In genomic region chr9:113171767-113172405, GRCm38 (mm10) we compare ENCODE assay signal across 14 mouse cellular contexts.
DNase-seq lines count a peak whose midpoint lies in the region; ATAC-seq and TF ChIP-seq lines count a peak whose summit lies in the region.
"Had no signal": no experiment of that assay in that cellular context is flagged by ENCODE, and none has a peak within 500 bp of the region (broad histone marks: within the 10 kb centered on the region; RNA-seq: fewer than 3 reads in every experiment).

No protein-coding gene starts in this region.

- no peak overlapping the region for H3K9ac ChIP-seq in hindbrain, embryonic 16.5 days (ENCODE audit: low read depth, low read length)
- no peak overlapping the region for H3K9ac ChIP-seq in hindbrain, embryonic 11.5 days (ENCODE audit: low read depth, low read length)
- H3K9ac ChIP-seq: hindbrain, embryonic 15.5 days; liver, embryonic 15.5 days had no signal

- H3K9me3 ChIP-seq in hindbrain, embryonic 16.5 days (ENCODE audit: control insufficient read depth, low read length): no peaks in the 10 kb centered on the region
- no peaks in the 10 kb centered on the region for H3K9me3 ChIP-seq in hindbrain, embryonic 11.5 days (ENCODE audit: control insufficient read depth, low read length)
- H3K9me3 ChIP-seq: hindbrain, embryonic 15.5 days; limb, embryonic 10.5 days; liver, embryonic 15.5 days had no signal

- no peaks in the 10 kb centered on the region for H3K4me1 ChIP-seq in hindbrain, embryonic 16.5 days (ENCODE audit: control insufficient read depth, insufficient read depth, low read depth, low read length)
- H3K4me1 ChIP-seq in hindbrain, embryonic 11.5 days (replicated peaks; ENCODE audit: control insufficient read depth, insufficient read depth, low read length): no peaks in the 10 kb centered on the region
- H3K4me1 ChIP-seq: hindbrain, embryonic 15.5 days; liver, embryonic 15.5 days had no signal

- intact Hi-C loops in gastrocnemius, adult 2 months (cut with DNase I): no loop called here

- no peak overlapping the region for H3K4me3 ChIP-seq in hindbrain, embryonic 16.5 days (ENCODE audit: low read length)
- H3K4me3 ChIP-seq in hindbrain, embryonic 11.5 days (ENCODE audit: low read depth, low read length): no peak overlapping the region
- H3K4me3 ChIP-seq in gastrocnemius, adult 2 months: no peak overlapping the region
- H3K4me3 ChIP-seq: hindbrain, embryonic 15.5 days; limb, embryonic 10.5 days; liver, embryonic 15.5 days had no signal

- 56% methylated on average over 5 of the region's 5 CpGs for WGBS in hindbrain, embryonic 16.5 days
- 95% methylated on average over 5 of the region's 5 CpGs for WGBS in hindbrain, embryonic 11.5 days

- H3K36me3 ChIP-seq in hindbrain, embryonic 16.5 days (ENCODE audit: control insufficient read depth, insufficient read depth, low read length): no peaks in the 10 kb centered on the region
- no peaks in the 10 kb centered on the region for H3K36me3 ChIP-seq in hindbrain, embryonic 11.5 days (ENCODE audit: control insufficient read depth, insufficient read depth, low read length)
- H3K36me3 ChIP-seq: hindbrain, embryonic 15.5 days; limb, embryonic 10.5 days; liver, embryonic 15.5 days had no signal

- 0 out of 2 replicates have a peak overlapping the region, but pooled peaks have one; percentile 4 for H3K27ac ChIP-seq in hindbrain, embryonic 16.5 days (ENCODE audit: low read depth, low read length)
- H3K27ac ChIP-seq in hindbrain, embryonic 11.5 days (ENCODE audit: low read depth, low read length): no peak overlapping the region
- no peak overlapping the region for H3K27ac ChIP-seq in gastrocnemius, adult 2 months
- H3K27ac ChIP-seq: hindbrain, embryonic 15.5 days; limb, embryonic 10.5 days; liver, embryonic 15.5 days had no signal

- no peak for ATAC-seq in hindbrain, embryonic 16.5 days
- ATAC-seq in hindbrain, embryonic 11.5 days (ENCODE audit: low FRiP score): no peak
- peak; percentile 89 for ATAC-seq in frontal cortex, adult (ENCODE audit: low TSS enrichment)
- ATAC-seq: midbrain, embryonic 16.5 days had no signal

- TF ChIP-seq CTCF in gastrocnemius, adult 2 months (IDR thresholded peaks at IDR 0.05): no peak

- no peak for DNase-seq in hindbrain, embryonic 11.5 days (ENCODE audit: low spot score)
- peak; percentile 35 to 41 for DNase-seq in layer of hippocampus, postnatal 10 days (ENCODE audit: low spot score in 2 of 2)
- peak; percentile 69 for DNase-seq in right cerebral cortex, postnatal 25 days
- no peak for DNase-seq in gastrocnemius, adult 2 months
- DNase-seq in embryo, embryonic 9.5 days (ENCODE audit: extremely low spot score): no peak
- DNase-seq: kidney, adult 9 months; retina, postnatal 1 day; thymus, postnatal 36 days had no signal

- no peaks in the 10 kb centered on the region for H3K27me3 ChIP-seq in hindbrain, embryonic 16.5 days (replicated peaks; ENCODE audit: control insufficient read depth, insufficient read depth, low read length)
- H3K27me3 ChIP-seq in hindbrain, embryonic 11.5 days (ENCODE audit: control insufficient read depth, insufficient read depth, low read length): no peaks in the 10 kb centered on the region
- H3K27me3 ChIP-seq: hindbrain, embryonic 15.5 days; liver, embryonic 15.5 days had no signal

- no peak overlapping the region for H3K4me2 ChIP-seq in hindbrain, embryonic 16.5 days (ENCODE audit: low read length)
- no peak overlapping the region for H3K4me2 ChIP-seq in hindbrain, embryonic 11.5 days (replicated peaks; ENCODE audit: low read depth, low read length)
- H3K4me2 ChIP-seq: hindbrain, embryonic 15.5 days; liver, embryonic 15.5 days had no signal

Comparison
In these comparisons a context has a peak if more than half of its experiments do, and no peak if none do; other contexts are left out.
1. DNase-seq: peak in layer of hippocampus, postnatal 10 days (2 of 2) and right cerebral cortex, postnatal 25 days (single experiment); none in hindbrain, embryonic 11.5 days (single experiment), gastrocnemius, adult 2 months (single experiment) and embryo, embryonic 9.5 days (single experiment).